Mouse (Mus musculus) midbrain, embryonic 16.5 days (tissue): ENCODE results near the gene Gns. TPM values are rescaled to one million over a fixed set of nuclear protein-coding genes. Genes with fewer than 3 reads are reported as not detected.

Experiments
- ATAC-seq: fragments of 200-750 bp; cut with Nextera tagmentation; 2 replicates; pipeline ENCODE4 v1.8.0; 2017; ENCODE audit warnings: moderate TSS enrichment
- H3K27ac ChIP-seq: fragments of 300-500 bp; sonication (generic); 2 replicates; pipeline ENCODE4 v1.5.1; 2014; ENCODE audit warnings: mild to moderate bottlenecking, low read length, mixed read lengths
- H3K27me3 ChIP-seq: fragments of 300-500 bp; sonication (generic); 2 replicates; pipeline ENCODE4 v1.6.1; 2014; ENCODE audit warnings: low read depth, low read length, mixed read lengths; ENCODE audit not compliant: control insufficient read depth, insufficient read depth
- H3K36me3 ChIP-seq: fragments of 300-500 bp; sonication (generic); 2 replicates; pipeline ENCODE4 v1.6.1; 2014; ENCODE audit warnings: mild to moderate bottlenecking, low read length, moderate library complexity, mixed read lengths; ENCODE audit not compliant: control insufficient read depth, insufficient read depth
- H3K4me1 ChIP-seq: fragments of 300-500 bp; sonication (generic); 2 replicates; pipeline ENCODE4 v1.6.1; 2014; ENCODE audit warnings: mild to moderate bottlenecking, low read length, mixed read lengths; ENCODE audit not compliant: control insufficient read depth, insufficient read depth
- H3K4me2 ChIP-seq: fragments of 300-500 bp; sonication (generic); 2 replicates; pipeline ENCODE4 v1.6.1; 2014; ENCODE audit warnings: mild to moderate bottlenecking, low read length, mixed read lengths
- H3K4me3 ChIP-seq: fragments of 300-500 bp; sonication (generic); 2 replicates; pipeline ENCODE4 v1.5.1; 2014; ENCODE audit warnings: low read depth, mild to moderate bottlenecking, low read length, moderate library complexity, mixed read lengths
- H3K9ac ChIP-seq: fragments of 300-500 bp; sonication (generic); 2 replicates; pipeline ENCODE4 v1.6.1; 2014; ENCODE audit warnings: low read depth, low read length, mixed read lengths
- H3K9me3 ChIP-seq: fragments of 300-500 bp; sonication (generic); replicated peaks from 2 replicates; pipeline ENCODE4 v1.6.1; 2014; ENCODE audit warnings: mild to moderate bottlenecking, low read length, mixed read lengths; ENCODE audit not compliant: control insufficient read depth, poor library complexity, severe bottlenecking
- WGBS: fragments of 180-500 bp; shearing (Covaris S2); extraction: QIAGEN DNeasy Blood & Tissue Kit; methylation state at CpG from one replicate; pipeline ENCODE4 v1.1.7; 2014; 5-methylcytosine and 5-hydroxymethylcytosine counted together
- polyA plus RNA-seq: library from polyadenylated mRNA; unstranded; fragments of >200 nt; fragmentation: Nextera tagmentation; extraction: Ambion mirVana; gene quantifications from 2 replicates; pipeline ENCODE4 v1.2.1, GENCODE M21; 2015

Gene Gns
- polyA plus RNA-seq, 1 experiment from 2014 or later: 38.3 TPM

DNA sequence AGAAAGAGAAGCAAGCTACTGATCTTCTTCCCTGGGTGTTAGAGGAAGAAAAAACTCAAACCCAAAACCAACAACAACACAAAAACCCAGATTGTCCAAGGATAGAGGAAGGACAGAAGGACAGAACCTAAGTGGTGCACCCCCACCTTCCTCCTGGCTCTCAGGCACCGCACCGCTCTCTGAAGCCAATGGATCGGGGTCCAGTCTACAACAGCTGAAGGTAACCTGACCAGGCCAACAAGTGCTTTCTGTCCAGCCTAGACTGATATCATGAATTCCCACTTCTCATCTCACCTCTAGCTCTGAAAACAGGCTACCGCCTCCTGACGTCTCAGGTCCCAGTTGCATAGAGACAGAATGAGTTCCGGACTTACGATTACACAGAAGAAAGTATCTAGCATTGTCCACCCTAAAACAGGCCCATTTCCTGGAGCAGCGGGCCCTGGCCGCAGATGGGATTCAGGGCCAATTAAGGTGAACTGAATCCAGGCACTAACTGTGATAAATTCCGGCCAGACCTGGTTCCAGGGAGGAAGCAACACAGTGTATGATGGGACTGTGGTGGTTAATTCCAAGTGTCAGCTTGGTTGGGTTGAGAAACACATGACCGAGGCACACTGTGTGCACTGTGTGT is 56.9 kb downstream of the Gns start:
- Histone ChIP-seq H3K9me3 (no peaks in the 10 kb centered on the region), H3K27me3 (no peaks in the 10 kb centered on the region), H3K4me3 (no peak overlapping the region), H3K36me3 (no peaks in the 10 kb centered on the region), H3K4me2 (no peak overlapping the region), H3K9ac (no peak overlapping the region), H3K4me1 (peaks cover 7% of the 10 kb centered on the region; the same call in 1 of the 2 replicates), H3K27ac (no peak overlapping the region)
- no peak for ATAC-seq
- 92% methylated on average over 11 of the region's 11 CpGs for WGBS

DNA sequence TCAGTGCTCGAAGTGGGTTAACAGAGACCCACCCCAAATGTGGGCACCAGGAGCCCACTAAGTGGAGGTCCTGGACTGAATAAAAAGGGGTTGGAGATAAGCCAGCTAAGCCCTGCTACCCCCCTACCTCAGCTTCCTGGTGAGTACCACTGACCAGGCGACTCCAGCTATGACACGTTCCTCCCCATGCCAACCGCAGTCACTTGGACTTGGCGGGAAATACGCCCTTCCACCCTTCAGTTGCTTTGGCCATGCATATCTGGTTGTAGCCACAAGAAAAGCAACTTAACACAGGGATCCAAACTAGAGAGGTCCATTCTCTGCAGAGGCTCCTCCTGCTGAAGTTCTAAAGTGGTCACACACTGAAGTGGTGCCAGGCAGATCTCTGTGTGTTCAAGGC is 57.4 kb downstream of the Gns start:
- Histone ChIP-seq H3K9ac (no peak overlapping the region), H3K4me1 (peaks cover 7% of the 10 kb centered on the region; the same call in 1 of the 2 replicates), H3K4me3 (no peak overlapping the region), H3K4me2 (no peak overlapping the region), H3K27ac (no peak overlapping the region), H3K27me3 (no peaks in the 10 kb centered on the region), H3K9me3 (no peaks in the 10 kb centered on the region), H3K36me3 (no peaks in the 10 kb centered on the region)
- WGBS: 85% methylated on average over 6 of the region's 6 CpGs
- ATAC-seq: no peak

DNA sequence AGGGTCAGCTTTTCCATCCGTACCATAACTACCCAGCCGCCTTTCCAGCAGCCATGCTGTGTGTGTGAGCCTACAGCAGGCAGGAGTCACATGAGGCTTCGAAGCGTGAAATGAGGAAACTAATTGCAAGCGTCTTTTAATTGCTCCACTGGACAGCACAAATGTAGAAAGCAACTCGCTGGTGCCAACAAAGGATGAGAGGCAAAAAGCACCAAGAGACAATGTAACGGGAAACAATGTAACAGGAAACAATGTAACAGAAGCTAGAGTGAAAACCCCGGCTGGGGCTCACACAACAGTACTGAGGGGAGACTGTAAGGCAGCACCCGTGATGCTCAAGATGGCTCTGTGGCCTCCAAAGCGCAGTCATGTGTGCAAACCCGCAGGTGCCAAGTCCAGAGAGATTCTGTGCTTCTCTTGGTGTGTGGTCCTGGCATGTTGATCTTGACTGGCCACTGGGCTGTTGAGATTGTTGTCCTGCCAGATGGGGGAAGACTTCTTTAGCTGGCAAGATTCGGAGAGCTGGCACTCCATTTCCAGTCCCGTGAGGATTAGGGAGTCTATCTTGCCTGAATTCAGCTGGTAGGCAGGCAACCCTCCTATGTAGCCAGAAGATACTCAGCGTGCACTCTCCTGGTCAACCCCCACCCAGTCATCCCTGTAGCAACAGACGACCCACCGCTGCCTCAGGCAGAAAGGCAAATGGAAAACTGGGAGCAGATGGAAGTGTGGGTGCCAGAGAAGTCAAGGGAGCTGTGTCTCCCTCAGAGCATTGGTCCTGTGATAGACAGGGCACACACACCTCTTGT is 58.9 kb downstream of the Gns start:
- Histone ChIP-seq H3K27me3 (no peaks in the 10 kb centered on the region), H3K4me2 (no peak overlapping the region), H3K4me1 (peaks cover 7% of the 10 kb centered on the region; the same call in 1 of the 2 replicates), H3K4me3 (no peak overlapping the region), H3K9me3 (no peaks in the 10 kb centered on the region), H3K9ac (no peak overlapping the region; the same call in 1 of the 2 replicates), H3K27ac (0 out of 2 replicates have a peak overlapping the region, but pooled peaks have one; percentile 19), H3K36me3 (no peaks in the 10 kb centered on the region)
- WGBS: 37% methylated on average over 16 of the region's 16 CpGs
- no peak for ATAC-seq

DNA sequence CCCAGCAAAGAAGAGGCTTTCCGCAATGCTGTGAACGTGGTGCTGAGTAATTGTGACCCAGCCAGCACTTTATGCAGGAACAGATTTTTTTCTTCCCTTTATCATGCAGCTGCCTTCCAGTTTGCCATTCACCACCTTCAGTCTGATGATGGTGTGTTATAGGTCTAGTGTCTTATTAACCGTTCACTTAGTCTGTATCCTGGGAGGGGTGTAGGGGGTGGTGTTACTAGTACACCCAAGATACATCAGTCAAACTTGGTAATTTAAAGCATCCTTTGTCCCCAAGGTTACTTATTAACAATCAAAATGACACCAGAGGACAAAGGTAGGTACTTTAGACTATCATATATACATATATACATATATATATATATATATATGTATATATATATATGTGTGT is 59.6 kb downstream of the Gns start:
- Histone ChIP-seq H3K36me3 (no peaks in the 10 kb centered on the region), H3K9me3 (no peaks in the 10 kb centered on the region), H3K9ac (no peak overlapping the region; the same call in 1 of the 2 replicates), H3K4me2 (no peak overlapping the region), H3K4me1 (peaks cover 7% of the 10 kb centered on the region; the same call in 1 of the 2 replicates), H3K27ac (no peak overlapping the region), H3K4me3 (no peak overlapping the region), H3K27me3 (no peaks in the 10 kb centered on the region)
- WGBS: 78% methylated on average over 3 of the region's 3 CpGs
- ATAC-seq: no peak

DNA sequence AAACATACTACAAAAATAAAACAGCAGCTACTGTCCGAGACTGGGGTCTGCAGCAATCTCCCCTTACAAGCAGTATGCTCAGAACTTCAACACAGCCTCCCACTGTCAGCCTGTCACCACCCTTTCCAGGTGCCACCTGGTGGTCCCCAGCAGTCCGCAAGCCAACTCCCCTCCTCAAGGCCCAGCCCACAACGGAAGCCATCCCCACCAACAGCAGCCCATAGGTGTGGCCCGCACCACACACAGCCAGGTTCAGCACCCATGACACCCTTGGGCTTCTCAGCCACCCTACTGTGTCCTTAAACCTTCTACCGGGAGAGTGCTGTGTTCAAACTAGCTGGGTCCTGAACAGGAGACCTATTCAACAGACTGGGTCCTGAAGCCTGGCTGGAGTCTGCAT is 60.2 kb downstream of the Gns start:
- H3K9ac ChIP-seq: no peak overlapping the region
- no peaks in the 10 kb centered on the region for H3K9me3 ChIP-seq
- H3K4me1 ChIP-seq: peaks cover 9% of the 10 kb centered on the region; the same call in 1 of the 2 replicates
- WGBS: 92% methylated on average over 5 of the region's 5 CpGs
- no peak overlapping the region for H3K4me3 ChIP-seq
- no peaks in the 10 kb centered on the region for H3K27me3 ChIP-seq
- ATAC-seq: no peak
- no peak overlapping the region for H3K4me2 ChIP-seq
- no peak overlapping the region for H3K27ac ChIP-seq
- no peaks in the 10 kb centered on the region for H3K36me3 ChIP-seq

DNA sequence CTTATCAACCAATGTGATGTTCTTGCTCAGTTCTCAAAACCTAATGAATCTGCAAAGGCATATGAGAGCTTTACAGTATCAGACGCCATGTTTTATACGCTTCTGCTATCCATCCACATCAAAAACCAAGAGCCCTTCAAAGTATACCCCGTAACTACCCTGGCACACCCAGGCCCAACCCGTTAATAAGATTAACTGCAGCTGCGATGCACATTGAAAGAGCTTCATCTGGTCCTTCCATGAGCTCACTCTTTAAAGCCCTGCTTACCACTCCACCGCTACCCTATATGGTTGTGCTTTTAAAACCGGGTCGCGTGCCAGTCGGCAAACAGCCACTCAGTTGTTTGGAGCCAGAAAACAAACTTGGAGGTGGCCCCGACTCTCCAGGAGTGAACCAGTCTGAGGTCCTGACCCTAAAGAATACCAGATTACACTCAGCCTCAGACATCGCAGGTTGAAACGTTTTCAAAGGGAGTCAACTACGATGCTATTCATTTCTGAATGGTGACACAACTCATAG is 60.7 kb downstream of the Gns start:
- Histone ChIP-seq H3K9ac (no peak overlapping the region), H3K36me3 (no peaks in the 10 kb centered on the region), H3K4me3 (no peak overlapping the region), H3K9me3 (no peaks in the 10 kb centered on the region), H3K27ac (no peak overlapping the region), H3K4me1 (peaks cover 10% of the 10 kb centered on the region; the same call in 1 of the 2 replicates), H3K27me3 (no peaks in the 10 kb centered on the region), H3K4me2 (no peak overlapping the region)
- 80% methylated on average over 14 of the region's 14 CpGs for WGBS
- no peak for ATAC-seq

DNA sequence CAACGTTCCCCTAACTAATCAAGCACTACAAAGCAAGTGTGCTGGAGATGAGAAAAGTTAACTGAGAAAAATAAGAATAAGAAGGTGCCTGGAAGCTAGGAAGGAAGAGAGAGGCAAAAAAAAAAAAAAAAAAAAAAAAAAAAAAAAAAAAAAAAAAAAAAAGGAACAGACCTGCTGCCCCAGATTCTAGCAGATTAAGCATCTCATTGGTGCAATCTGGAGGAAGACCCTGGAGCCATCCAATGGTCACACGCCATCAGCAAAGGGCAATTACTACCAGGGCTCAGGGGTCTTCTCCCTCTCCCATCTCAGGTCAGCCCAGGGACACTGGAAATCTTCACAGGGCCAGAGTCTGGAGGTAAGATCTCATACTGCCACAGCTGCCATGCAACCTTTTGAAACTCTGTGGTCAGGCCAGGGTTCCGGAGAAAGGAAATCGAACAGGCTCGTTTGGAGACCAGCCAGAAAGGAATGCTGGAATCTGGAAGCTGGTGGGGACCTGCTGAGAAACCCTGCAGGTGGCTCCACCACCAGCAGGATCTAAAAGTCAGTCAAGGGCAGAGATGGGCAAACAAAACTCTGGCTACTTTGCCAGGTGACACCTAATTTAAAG is 61.7 kb downstream of the Gns start:
- Histone ChIP-seq H3K27ac (no peak overlapping the region), H3K36me3 (no peaks in the 10 kb centered on the region), H3K4me1 (peaks cover 10% of the 10 kb centered on the region; the same call in 1 of the 2 replicates), H3K27me3 (no peaks in the 10 kb centered on the region), H3K4me2 (no peak overlapping the region), H3K9me3 (no peaks in the 10 kb centered on the region), H3K9ac (no peak overlapping the region), H3K4me3 (no peak overlapping the region)
- WGBS: 54% methylated on average over 5 of the region's 5 CpGs
- ATAC-seq: no peak

DNA sequence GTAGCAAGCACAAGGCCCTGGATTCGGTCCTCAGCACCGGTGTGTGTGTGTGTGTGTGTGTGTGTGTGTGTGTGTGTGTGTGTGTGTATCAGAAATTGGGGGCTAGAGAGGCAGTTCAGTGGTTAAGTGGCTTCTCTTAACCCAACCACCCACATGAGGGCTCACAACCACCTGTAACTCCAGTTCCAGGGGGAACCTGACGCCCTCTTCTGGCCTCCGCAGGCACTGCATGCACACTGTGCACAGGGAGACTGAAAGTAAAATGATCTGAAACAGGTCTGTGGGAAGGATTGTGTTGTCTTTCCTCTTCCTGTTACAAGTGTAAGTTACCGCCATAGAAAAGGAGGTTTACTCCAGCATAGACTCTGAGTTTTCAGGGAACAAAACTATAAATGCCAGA is 62.2 kb downstream of the Gns start:
- Histone ChIP-seq H3K27me3 (no peaks in the 10 kb centered on the region), H3K4me2 (no peak overlapping the region), H3K9me3 (no peaks in the 10 kb centered on the region), H3K4me1 (peaks cover 10% of the 10 kb centered on the region; the same call in 1 of the 2 replicates), H3K9ac (no peak overlapping the region), H3K27ac (no peak overlapping the region), H3K4me3 (no peak overlapping the region), H3K36me3 (no peaks in the 10 kb centered on the region)
- no peak for ATAC-seq
- 52% methylated on average over 5 of the region's 5 CpGs for WGBS
